Mouse (Mus musculus): ENCODE measurements around the gene C530008M17Rik. TPM values are rescaled to one million over a fixed set of nuclear protein-coding genes. Genes with fewer than 3 reads are reported as not detected.

Gene C530008M17Rik
- polyA plus RNA-seq, 1 experiment from 2014 or later, result 58.5 TPM

DNA sequence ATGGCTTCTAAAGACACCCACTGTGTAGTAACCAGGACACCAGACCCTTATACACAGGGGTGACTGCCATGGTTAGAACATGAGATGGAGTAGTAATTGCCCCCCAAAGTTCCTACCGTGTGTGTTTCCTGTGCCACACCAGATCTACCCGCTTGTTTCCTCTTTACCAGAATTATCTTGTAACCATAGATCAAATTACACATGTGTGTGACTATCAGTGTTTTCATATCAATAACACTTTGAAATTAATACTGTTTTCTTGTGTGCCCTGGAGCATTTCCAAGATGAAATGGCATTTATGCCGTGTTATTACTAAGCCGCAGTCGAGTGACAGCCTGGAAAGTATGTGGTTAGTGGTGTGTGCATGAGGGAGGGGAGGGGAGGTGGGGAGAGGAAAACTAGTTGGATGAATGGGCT, 33.9 kb downstream of the C530008M17Rik start:
- H3K4me3 ChIP-seq, result no peak overlapping the region
- ATAC-seq (ENCODE audit: low read depth), result no peak
- H3K9ac ChIP-seq, result no peak overlapping the region
- 64% methylated on average over 5 of the region's 5 CpGs for WGBS
- H3K36me3 ChIP-seq, result no peaks in the 10 kb centered on the region
- H3K4me2 ChIP-seq, result no peak overlapping the region
- peaks cover 28% of the 10 kb centered on the region for H3K4me1 ChIP-seq (replicated peaks)
- no peaks in the 10 kb centered on the region for H3K27me3 ChIP-seq
- H3K9me3 ChIP-seq, result no peaks in the 10 kb centered on the region
- no peak overlapping the region for H3K27ac ChIP-seq (replicated peaks)

DNA sequence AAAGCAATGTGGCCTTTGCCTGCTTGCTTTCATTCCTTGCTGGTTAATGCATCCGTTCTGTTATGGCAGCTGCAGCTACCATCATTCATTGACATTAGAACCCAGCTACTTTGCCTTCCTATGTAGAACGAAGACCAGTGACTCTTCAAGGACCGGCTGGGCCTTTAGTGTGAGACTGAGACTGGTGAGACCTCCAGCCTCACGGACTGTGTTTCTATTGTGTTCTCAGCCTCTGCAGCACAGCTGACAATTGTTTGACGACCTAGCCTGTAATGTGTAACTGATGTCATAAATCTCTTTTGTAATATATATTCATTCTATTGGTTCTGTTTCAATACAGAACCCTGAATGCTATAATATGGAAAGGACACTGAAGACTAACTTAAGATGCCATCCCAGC, 34.9 kb downstream of the C530008M17Rik start:
- 55% methylated on average over 5 of the region's 5 CpGs for WGBS
- H3K27ac ChIP-seq (replicated peaks), result no peak overlapping the region
- no peaks in the 10 kb centered on the region for H3K9me3 ChIP-seq
- no peaks in the 10 kb centered on the region for H3K27me3 ChIP-seq
- H3K4me2 ChIP-seq, result no peak overlapping the region
- H3K4me1 ChIP-seq (replicated peaks), result peaks cover 28% of the 10 kb centered on the region
- no peak overlapping the region for H3K4me3 ChIP-seq
- H3K9ac ChIP-seq, result no peak overlapping the region
- ATAC-seq (ENCODE audit: low read depth), result no peak
- no peaks in the 10 kb centered on the region for H3K36me3 ChIP-seq

DNA sequence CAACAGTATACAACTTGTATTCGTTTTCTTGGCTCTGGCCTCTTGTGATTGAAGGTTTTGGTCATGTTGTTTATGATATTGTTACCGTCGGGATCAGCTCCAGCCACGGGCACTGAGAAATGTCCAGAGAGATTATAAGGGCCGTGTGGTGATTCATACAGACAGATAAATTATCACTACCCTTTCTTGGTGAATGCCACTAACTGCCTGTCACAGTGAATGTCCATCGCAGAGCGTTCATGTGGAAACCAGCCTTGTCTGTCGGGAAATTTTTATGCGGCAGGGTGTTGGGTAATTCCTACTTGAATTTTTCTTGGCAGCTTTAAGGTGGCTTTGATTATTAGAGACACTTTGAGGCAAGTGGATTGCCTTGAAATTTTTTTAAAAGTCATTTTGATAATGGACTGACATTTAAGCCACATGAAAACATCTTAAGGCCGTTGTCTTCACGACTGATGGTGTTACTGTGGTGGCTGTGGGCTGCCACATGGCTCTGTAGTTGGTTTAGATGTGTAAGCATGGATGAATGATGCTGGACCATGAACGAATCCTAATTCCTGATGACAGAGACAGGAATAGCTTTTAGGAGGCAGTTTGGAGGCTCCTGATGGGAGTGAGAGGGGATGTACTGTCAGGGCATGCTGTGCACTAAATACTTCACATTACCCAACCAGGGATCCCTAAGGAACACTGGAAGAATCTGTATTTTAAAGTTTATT, 35.6 kb downstream of the C530008M17Rik start:
- H3K4me2 ChIP-seq, result no peak overlapping the region
- no peak for ATAC-seq (ENCODE audit: low read depth)
- peaks cover 25% of the 10 kb centered on the region for H3K4me1 ChIP-seq (replicated peaks)
- H3K27me3 ChIP-seq, result no peaks in the 10 kb centered on the region
- H3K36me3 ChIP-seq, result no peaks in the 10 kb centered on the region
- no peak overlapping the region for H3K4me3 ChIP-seq
- H3K9me3 ChIP-seq, result no peaks in the 10 kb centered on the region
- H3K9ac ChIP-seq, result no peak overlapping the region
- 0 out of 2 replicates have a peak overlapping the region, but pooled peaks have one; percentile 10 for H3K27ac ChIP-seq (replicated peaks)
- 56% methylated on average over 12 of the region's 12 CpGs for WGBS

DNA sequence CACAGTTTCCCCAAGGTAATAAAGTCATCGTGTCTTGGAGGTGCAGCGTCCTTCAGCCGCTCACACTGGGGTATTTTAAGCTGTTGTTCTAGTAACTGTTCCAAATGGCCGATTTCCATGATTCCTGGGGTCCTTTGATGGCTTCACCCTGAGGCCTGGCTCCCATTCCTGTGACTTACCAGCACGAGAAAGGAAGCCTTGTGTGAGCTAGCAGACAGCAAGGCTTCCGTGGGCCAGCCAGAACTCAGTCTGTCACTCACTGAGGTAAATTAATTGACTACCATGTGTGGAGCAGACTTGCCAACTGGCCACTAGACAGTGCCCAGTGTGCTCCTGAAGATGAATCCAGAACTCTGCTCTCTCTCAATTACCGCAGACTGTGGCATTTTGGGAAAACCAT, 41.2 kb downstream of the C530008M17Rik start:
- H3K27ac ChIP-seq (replicated peaks), result peak overlapping the region; percentile 39
- ATAC-seq (ENCODE audit: low read depth), result no peak
- H3K36me3 ChIP-seq, result no peaks in the 10 kb centered on the region
- H3K4me1 ChIP-seq (replicated peaks), result peaks cover 61% of the 10 kb centered on the region
- no peak overlapping the region for H3K4me2 ChIP-seq
- H3K27me3 ChIP-seq, result no peaks in the 10 kb centered on the region
- no peak overlapping the region for H3K9ac ChIP-seq
- no peaks in the 10 kb centered on the region for H3K9me3 ChIP-seq
- WGBS, result 49% methylated on average over 7 of the region's 7 CpGs
- no peak overlapping the region for H3K4me3 ChIP-seq

DNA sequence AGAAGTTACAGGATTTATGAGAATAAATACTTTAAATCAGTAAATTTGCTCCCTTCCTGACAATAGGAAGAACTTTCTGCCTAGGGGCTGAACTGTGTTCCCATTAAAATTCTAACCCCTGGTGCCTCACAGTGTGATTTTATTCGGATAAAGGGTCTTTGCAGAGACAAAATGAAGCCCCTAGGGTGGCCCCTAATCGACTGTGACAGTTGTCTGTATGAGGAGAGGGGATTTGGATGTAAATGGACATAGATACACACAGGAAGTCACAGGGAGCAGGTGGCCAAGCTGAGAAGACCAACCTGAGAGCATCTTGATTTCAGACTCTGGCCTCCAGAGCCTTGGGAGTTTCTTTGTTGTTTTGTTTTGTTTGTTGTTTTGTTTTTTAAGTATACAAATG, 41.9 kb downstream of the C530008M17Rik start:
- H3K4me3 ChIP-seq, result no peak overlapping the region
- H3K9me3 ChIP-seq, result no peaks in the 10 kb centered on the region
- H3K4me1 ChIP-seq (replicated peaks), result peaks cover 66% of the 10 kb centered on the region
- no peak for ATAC-seq (ENCODE audit: low read depth)
- no peaks in the 10 kb centered on the region for H3K27me3 ChIP-seq
- H3K36me3 ChIP-seq, result no peaks in the 10 kb centered on the region
- H3K9ac ChIP-seq, result no peak overlapping the region
- H3K4me2 ChIP-seq, result no peak overlapping the region
- no peak overlapping the region for H3K27ac ChIP-seq (replicated peaks)
- 11% methylated on average over 2 of the region's 2 CpGs for WGBS

DNA sequence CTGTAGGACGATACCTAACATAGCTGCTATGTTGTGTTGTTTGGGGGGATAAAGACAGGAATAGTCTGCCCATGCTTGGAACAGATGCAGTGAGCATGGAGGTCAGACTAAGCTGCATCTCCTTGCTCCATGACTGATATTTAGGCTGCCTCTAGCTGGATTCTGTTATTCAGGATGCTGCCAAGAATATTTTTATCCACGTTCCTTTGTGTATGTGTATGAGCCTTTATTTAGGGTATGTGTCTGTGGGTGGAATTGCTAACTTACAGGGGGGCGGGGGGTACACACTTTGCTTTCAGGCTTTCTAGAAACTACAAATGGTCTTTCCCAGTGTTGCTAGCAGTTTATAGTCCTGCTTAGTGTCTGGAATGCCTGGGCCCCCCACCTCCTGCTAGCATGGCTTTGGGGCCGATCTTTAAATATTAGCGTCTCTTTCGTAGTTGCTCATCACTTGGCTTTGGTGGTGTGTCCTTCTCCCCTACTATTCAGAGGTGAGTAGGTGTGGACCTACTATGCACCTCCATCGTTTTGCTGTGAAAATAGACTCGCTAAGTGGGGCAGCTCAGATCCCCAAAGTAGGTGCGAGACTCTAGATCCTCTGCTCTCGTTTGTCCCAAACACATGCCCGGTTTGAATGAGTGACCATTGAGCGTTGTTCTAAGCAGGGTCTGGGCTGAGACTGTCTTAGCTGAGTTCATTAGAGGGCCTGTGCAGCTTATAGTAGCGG, 45.0 kb downstream of the C530008M17Rik start:
- no peak overlapping the region for H3K9ac ChIP-seq
- 66% methylated on average over 13 of the region's 13 CpGs for WGBS
- no peaks in the 10 kb centered on the region for H3K9me3 ChIP-seq
- peak overlapping the region; percentile 9; the same call in 1 of the 2 replicates for H3K27ac ChIP-seq (replicated peaks)
- ATAC-seq (ENCODE audit: low read depth), result no peak
- H3K4me1 ChIP-seq (replicated peaks), result peaks cover 78% of the 10 kb centered on the region
- H3K4me3 ChIP-seq, result no peak overlapping the region
- H3K27me3 ChIP-seq, result no peaks in the 10 kb centered on the region
- no peak overlapping the region for H3K4me2 ChIP-seq
- H3K36me3 ChIP-seq, result no peaks in the 10 kb centered on the region

DNA sequence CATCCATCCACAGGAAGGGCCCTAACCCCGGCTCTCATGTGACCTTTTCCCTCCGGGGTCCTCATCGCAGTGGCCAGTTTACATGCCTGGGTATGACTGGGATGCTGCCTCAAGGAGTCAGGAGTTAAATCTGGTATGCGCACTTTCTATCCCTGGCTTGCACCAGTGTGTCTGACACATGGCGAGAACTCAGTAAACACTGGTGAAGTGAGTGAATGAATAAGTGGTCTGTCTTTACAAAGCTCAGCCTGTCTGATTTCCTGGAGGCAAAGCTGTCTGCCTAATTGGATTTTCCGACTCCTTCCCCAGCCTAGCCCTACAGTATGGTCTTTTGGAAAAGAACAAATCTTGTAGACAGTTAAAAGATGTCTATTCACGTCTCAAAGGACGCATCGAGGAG, 45.8 kb downstream of the C530008M17Rik start:
- Histone ChIP-seq H3K27me3 (no peaks in the 10 kb centered on the region), H3K4me2 (peak overlapping the region; percentile 13), H3K4me3 (no peak overlapping the region), H3K9ac (0 out of 2 replicates have a peak overlapping the region, but pooled peaks have one; percentile 31), H3K27ac (replicated peaks) (peak overlapping the region; percentile 34; the same call in 1 of the 2 replicates), H3K4me1 (replicated peaks) (peaks cover 82% of the 10 kb centered on the region), H3K36me3 (no peaks in the 10 kb centered on the region), H3K9me3 (no peaks in the 10 kb centered on the region)
- ATAC-seq (ENCODE audit: low read depth), result no peak
- 52% methylated on average over 9 of the region's 9 CpGs for WGBS

DNA sequence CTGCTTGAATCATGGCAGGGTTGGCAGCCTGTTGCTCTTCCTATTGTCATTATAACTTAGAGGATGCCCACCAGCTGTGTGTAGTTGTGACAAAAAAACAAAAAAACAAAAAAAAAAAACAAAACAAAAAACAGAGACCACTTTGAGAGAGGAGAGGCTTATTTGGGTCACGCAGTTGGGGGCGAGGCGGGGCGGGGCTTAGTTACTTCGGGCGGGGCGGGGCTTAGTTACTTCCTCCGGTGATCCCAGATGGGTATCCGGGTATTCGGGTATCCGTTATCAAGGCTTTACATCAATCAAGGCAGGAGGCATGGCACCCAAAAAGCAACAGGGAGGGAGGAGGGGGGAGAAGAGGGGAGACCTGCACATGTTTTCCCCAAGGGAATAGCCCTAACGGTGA, 46.3 kb downstream of the C530008M17Rik start:
- Histone ChIP-seq H3K9ac (no peak overlapping the region), H3K27me3 (no peaks in the 10 kb centered on the region), H3K4me1 (replicated peaks) (peaks cover 77% of the 10 kb centered on the region), H3K27ac (replicated peaks) (0 out of 2 replicates have a peak overlapping the region, but pooled peaks have one; percentile 34), H3K36me3 (no peaks in the 10 kb centered on the region), H3K4me3 (no peak overlapping the region), H3K4me2 (peak overlapping the region; percentile 13), H3K9me3 (no peaks in the 10 kb centered on the region)
- ATAC-seq (ENCODE audit: low read depth), result no peak
- WGBS, result 36% methylated on average over 12 of the region's 12 CpGs

DNA sequence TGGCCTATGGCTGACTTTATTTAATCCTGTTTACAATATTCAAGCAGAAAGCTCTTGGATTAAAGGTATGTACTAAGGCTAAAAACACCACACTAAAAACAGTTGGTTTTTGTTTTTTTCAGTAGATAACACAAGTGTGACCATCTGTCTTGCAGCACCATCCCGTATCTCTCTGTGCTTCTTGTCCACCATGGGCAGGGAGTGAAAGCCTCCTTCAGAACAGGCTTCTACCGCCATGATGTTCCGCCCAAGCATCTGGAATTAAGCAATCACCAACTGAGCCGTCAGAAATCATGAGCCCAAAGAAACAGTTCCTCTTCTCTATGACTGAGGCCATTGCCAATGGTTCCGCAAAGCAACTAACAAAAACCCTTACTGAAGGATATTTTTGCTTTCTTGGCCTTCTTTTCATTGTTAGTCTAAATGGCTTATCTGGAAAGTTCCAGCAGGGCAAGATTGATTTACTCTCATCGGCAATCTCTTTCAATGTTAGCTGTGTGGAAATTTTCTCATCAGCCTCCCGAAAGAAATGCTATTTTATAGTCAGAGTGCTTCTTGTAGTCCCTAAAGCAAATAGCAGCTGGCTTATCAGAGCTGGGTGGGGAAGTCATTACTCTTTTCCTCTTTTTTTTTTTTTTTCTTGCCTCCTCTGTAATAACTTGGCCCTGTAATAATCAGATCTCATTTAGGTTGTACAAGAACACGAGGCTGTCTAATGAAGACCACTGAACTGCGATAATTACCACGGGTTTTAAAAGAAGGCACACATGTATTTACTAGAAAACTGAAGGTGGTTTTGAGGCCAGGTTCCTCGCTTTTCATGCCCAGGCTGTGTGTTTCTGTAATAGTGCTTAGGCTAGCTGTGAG, 49.2 kb downstream of the C530008M17Rik start:
- Histone ChIP-seq H3K36me3 (no peaks in the 10 kb centered on the region), H3K4me3 (no peak overlapping the region), H3K27me3 (no peaks in the 10 kb centered on the region), H3K27ac (replicated peaks) (peak overlapping the region; percentile 66), H3K4me1 (replicated peaks) (peaks cover 59% of the 10 kb centered on the region), H3K9me3 (no peaks in the 10 kb centered on the region), H3K9ac (no peak overlapping the region), H3K4me2 (no peak overlapping the region)
- 0 out of 2 replicates have a peak, but pooled peaks have one; percentile 32 for ATAC-seq (ENCODE audit: low read depth)
- WGBS, result 64% methylated on average over 11 of the region's 11 CpGs

DNA sequence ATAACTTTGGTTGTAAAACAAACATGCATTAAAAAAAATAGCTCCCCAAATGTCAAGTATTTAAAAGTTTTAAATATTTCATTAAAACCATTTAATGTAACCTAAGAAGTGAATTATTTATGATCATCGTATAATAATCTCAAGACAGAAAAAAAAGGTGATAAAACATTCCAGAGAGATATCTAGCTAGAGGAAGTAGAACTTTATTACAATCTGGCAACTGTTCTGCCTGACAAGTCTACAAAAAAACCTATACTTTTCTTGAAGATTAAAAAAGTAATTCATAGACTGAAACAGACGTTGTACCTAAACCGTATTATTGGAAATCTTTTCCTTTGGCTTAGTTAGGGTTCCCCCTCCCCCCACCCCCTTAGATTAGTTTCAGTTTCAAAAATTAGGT, 50.8 kb downstream of the C530008M17Rik start:
- 91% methylated on average over 3 of the region's 3 CpGs for WGBS
- Histone ChIP-seq H3K36me3 (no peaks in the 10 kb centered on the region), H3K27me3 (no peaks in the 10 kb centered on the region), H3K4me3 (no peak overlapping the region), H3K9me3 (no peaks in the 10 kb centered on the region), H3K4me2 (no peak overlapping the region), H3K27ac (replicated peaks) (no peak overlapping the region), H3K9ac (no peak overlapping the region), H3K4me1 (replicated peaks) (peaks cover 50% of the 10 kb centered on the region)
- no peak for ATAC-seq (ENCODE audit: low read depth)

DNA sequence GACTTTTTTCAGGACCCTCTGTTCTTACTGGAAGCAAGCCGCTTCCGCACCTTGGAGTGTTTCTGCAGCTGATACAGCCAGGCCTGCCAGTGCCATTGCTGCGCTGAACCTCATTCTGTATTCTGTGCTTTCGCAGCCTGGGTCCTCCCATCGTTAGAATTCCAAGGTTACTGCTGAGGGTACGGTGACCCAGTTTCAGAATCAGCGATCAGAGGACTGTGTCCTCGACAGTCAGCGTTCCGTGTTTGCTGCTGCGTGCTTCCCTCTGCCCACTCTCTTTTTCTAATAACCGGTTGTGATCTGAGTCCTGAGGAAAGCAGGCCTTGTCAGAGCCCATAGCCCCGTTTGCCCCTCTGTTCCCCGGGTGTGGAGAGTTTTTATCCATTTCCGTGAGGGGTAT, 51.7 kb downstream of the C530008M17Rik start:
- no peak for ATAC-seq (ENCODE audit: low read depth)
- Histone ChIP-seq H3K36me3 (no peaks in the 10 kb centered on the region), H3K9ac (no peak overlapping the region), H3K4me2 (no peak overlapping the region), H3K27me3 (no peaks in the 10 kb centered on the region), H3K4me1 (replicated peaks) (peaks cover 46% of the 10 kb centered on the region), H3K4me3 (no peak overlapping the region), H3K9me3 (no peaks in the 10 kb centered on the region), H3K27ac (replicated peaks) (no peak overlapping the region; the same call in 1 of the 2 replicates)
- 85% methylated on average over 15 of the region's 15 CpGs for WGBS

DNA sequence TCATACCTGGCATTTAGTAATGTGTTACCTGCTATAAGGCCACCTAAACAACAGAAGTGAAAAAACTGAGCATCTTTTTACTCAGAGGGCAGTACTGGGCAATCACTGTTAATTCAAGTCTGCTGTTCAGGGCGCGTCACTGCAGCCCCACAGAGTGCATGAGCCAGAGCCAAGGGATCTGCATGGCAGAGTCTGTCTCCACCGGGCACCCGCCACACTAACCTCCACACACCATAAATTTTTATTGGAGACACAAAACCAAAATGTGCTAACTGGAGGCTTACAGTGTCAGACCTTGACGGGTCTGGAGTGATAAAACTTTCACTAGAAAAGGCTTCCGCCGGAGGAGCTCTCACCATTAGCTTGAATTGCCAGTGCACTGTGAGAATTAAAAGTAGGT, 57.4 kb downstream of the C530008M17Rik start:
- 0 out of 2 replicates have a peak overlapping the region, but pooled peaks have one; percentile 10 for H3K27ac ChIP-seq (replicated peaks)

More for the DNA sequence above, 57.4 kb downstream of the C530008M17Rik start:
- Histone ChIP-seq H3K9me3 (no peaks in the 10 kb centered on the region), H3K27me3 (no peaks in the 10 kb centered on the region), H3K4me3 (no peak overlapping the region), H3K9ac (no peak overlapping the region), H3K4me2 (no peak overlapping the region), H3K36me3 (no peaks in the 10 kb centered on the region), H3K4me1 (replicated peaks) (peaks cover 32% of the 10 kb centered on the region)
- 32% methylated on average over 7 of the region's 7 CpGs for WGBS
- peak; percentile 40; the same call in 1 of the 2 replicates for ATAC-seq (ENCODE audit: low read depth)
